Mouse (Mus musculus) limb, embryonic 11.5 days (tissue): ENCODE results near the gene Tmem273. TPM values are rescaled to one million over a fixed set of nuclear protein-coding genes. Genes with fewer than 3 reads are reported as not detected.

Source experiments
- ATAC-seq: fragments of 200-750 bp; cut with Nextera tagmentation; 2 replicates; pipeline ENCODE4 v1.8.0; 2017; ENCODE audit warnings: low read depth; ENCODE audit not compliant: insufficient number of reproducible peaks, low FRiP score, low TSS enrichment
- DNase-seq: peaks from one replicate; pipeline ENCODE4 v3.0.0-alpha.2; 2015; ENCODE audit warnings: low spot score
- H3K27ac ChIP-seq: fragments of 300-500 bp; sonication (generic); replicated peaks from 2 replicates; pipeline ENCODE4 v1.5.1; 2014; ENCODE audit warnings: low read depth, mild to moderate bottlenecking, low read length
- H3K27me3 ChIP-seq: fragments of 300-500 bp; sonication (generic); 2 replicates; pipeline ENCODE4 v1.6.1; 2014; ENCODE audit warnings: mild to moderate bottlenecking, low read length, mixed read lengths; ENCODE audit not compliant: control insufficient read depth, insufficient read depth
- H3K36me3 ChIP-seq: fragments of 300-500 bp; sonication (generic); 2 replicates; pipeline ENCODE4 v1.6.1; 2014; ENCODE audit warnings: mild to moderate bottlenecking, low read length, moderate library complexity, mixed read lengths; ENCODE audit not compliant: control insufficient read depth, insufficient read depth
- H3K4me1 ChIP-seq: fragments of 300-500 bp; sonication (generic); 2 replicates; pipeline ENCODE4 v1.6.1; 2014; ENCODE audit warnings: low read length, mixed read lengths; ENCODE audit not compliant: control insufficient read depth, insufficient read depth
- H3K4me2 ChIP-seq: fragments of 300-500 bp; sonication (generic); 2 replicates; pipeline ENCODE4 v1.6.1; 2014; ENCODE audit warnings: low read depth, mild to moderate bottlenecking, moderate library complexity; ENCODE audit not compliant: severe bottlenecking
- H3K4me3 ChIP-seq: fragments of 300-500 bp; sonication (generic); 2 replicates; pipeline ENCODE4 v1.5.1; 2014; ENCODE audit warnings: low read depth, low read length
- H3K9ac ChIP-seq: fragments of 300-500 bp; sonication (generic); 2 replicates; pipeline ENCODE4 v1.6.1; 2014; ENCODE audit warnings: mild to moderate bottlenecking, low read length
- H3K9me3 ChIP-seq: fragments of 300-500 bp; sonication (generic); 2 replicates; pipeline ENCODE4 v1.6.1; 2016; ENCODE audit warnings: low read length; ENCODE audit not compliant: control insufficient read depth
- WGBS: fragments of 180-500 bp; shearing (Covaris S2); extraction: QIAGEN DNeasy Blood & Tissue Kit; methylation state at CpG from one replicate; pipeline ENCODE4 v1.1.7; 2014; 5-methylcytosine and 5-hydroxymethylcytosine counted together
- polyA plus RNA-seq: library from polyadenylated mRNA; unstranded; fragments of >200 nt; fragmentation: Nextera tagmentation; extraction: Ambion mirVana; gene quantifications from 2 replicates; pipeline ENCODE4 v1.2.1, GENCODE M21; 2014

Tmem273 gene
- polyA plus RNA-seq, 1 experiment from 2014 or later, result 0.25 TPM

DNA sequence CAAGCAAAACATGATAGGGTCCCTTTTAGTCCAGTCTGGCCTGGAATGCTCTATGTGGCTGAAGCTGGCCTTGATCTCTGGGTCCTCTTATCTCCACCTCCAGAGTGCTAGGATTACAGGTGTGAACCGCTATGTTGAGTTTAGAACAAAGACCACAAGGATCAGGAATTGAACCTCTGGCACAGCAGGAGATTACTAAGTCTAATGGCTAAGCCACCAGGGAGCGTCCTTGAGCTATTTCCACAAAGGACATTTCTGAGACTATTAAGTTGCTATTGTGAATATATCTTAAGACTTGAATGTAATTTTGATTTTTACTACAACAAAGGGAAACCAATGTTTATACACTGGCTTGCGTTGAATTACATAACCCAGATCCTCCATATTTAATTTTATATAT lies 13.0 kb upstream of the Tmem273 start:
- Histone ChIP-seq H3K4me2 (no peak overlapping the region), H3K9ac (no peak overlapping the region), H3K4me1 (no peaks in the 10 kb centered on the region), H3K36me3 (no peaks in the 10 kb centered on the region), H3K4me3 (no peak overlapping the region), H3K27ac (no peak overlapping the region), H3K9me3 (no peaks in the 10 kb centered on the region), H3K27me3 (no peaks in the 10 kb centered on the region)
- 54% methylated on average over 3 of the region's 3 CpGs for WGBS
- DNase-seq (no peak), ATAC-seq (no peak)

DNA sequence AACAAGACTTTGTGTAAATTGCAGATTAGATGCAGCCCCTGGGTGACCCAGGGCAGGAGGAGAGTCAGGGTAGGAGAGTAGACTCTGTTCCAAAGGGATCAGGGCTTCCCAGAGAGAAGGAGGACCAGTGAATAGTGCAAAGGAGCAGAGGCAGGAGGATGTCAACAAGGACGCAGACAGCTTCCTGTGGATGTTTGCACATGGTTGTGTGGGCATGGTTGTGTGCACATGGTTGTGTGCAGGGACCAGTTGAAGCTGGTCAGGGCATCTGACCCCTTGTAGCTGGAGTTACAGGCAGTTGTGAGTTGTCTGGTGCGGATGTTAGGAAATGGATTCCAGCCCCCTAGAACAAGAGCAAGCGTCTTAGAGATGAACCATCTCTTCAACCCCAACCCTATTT lies 12.3 kb upstream of the Tmem273 start:
- no peaks in the 10 kb centered on the region for H3K4me1 ChIP-seq
- H3K4me2 ChIP-seq, result no peak overlapping the region
- H3K36me3 ChIP-seq, result no peaks in the 10 kb centered on the region
- H3K9ac ChIP-seq, result no peak overlapping the region
- WGBS, result 90% methylated on average over 3 of the region's 3 CpGs
- no peak overlapping the region for H3K4me3 ChIP-seq
- ATAC-seq (no peak), DNase-seq (no peak)
- no peaks in the 10 kb centered on the region for H3K9me3 ChIP-seq
- H3K27ac ChIP-seq, result no peak overlapping the region
- H3K27me3 ChIP-seq, result no peaks in the 10 kb centered on the region

DNA sequence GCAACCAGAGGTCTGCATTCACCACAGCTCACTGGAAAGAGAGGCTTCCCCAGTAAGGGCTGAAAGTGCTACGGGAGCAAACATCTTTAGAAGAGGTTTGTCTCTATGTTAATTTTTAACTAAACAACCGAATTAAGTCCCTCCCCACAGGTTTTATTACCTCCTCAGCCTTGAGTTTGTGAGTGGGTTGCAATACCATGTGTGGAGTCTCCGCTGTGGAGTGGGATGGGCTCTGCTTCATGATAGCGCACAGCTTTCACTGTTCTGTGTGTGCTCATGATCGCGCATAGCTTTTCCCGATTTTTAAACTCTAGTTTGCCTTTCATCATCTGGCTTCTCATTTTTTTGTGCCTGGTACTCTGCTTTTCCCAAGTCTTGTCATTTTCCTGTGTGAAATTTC lies 9.7 kb upstream of the Tmem273 start:
- H3K27me3 ChIP-seq, result no peaks in the 10 kb centered on the region
- no peak overlapping the region for H3K4me2 ChIP-seq
- ATAC-seq (no peak), DNase-seq (no peak)
- no peak overlapping the region for H3K9ac ChIP-seq
- H3K4me3 ChIP-seq, result no peak overlapping the region
- no peaks in the 10 kb centered on the region for H3K4me1 ChIP-seq
- H3K36me3 ChIP-seq, result no peaks in the 10 kb centered on the region
- no peak overlapping the region for H3K27ac ChIP-seq
- WGBS, result 85% methylated on average over 7 of the region's 7 CpGs
- no peaks in the 10 kb centered on the region for H3K9me3 ChIP-seq

DNA sequence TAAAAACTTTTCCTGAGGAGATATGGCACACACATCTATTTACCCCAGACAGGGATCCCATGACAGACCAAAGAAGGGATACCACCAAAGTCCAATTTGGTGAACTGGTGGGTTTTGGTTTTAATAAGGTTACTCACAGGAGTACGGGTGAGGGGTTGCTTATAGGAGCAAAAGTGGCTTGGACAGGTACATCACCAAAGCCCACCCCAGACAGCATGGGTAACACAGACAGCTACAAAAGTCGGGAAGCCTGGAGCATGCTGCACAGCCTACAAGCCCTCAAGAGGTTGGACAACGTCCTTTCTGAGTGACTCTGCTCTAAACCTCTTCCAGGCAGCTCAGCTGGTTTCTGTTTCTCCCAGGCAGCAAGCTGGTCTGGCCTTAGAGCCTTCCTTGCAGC lies 7.4 kb upstream of the Tmem273 start:
- ATAC-seq (no peak), DNase-seq (no peak)
- Histone ChIP-seq H3K9me3 (no peaks in the 10 kb centered on the region), H3K27me3 (no peaks in the 10 kb centered on the region), H3K36me3 (no peaks in the 10 kb centered on the region), H3K4me3 (no peak overlapping the region), H3K9ac (no peak overlapping the region), H3K27ac (no peak overlapping the region), H3K4me1 (no peaks in the 10 kb centered on the region), H3K4me2 (no peak overlapping the region)
- 67% methylated on average over 3 of the region's 3 CpGs for WGBS

DNA sequence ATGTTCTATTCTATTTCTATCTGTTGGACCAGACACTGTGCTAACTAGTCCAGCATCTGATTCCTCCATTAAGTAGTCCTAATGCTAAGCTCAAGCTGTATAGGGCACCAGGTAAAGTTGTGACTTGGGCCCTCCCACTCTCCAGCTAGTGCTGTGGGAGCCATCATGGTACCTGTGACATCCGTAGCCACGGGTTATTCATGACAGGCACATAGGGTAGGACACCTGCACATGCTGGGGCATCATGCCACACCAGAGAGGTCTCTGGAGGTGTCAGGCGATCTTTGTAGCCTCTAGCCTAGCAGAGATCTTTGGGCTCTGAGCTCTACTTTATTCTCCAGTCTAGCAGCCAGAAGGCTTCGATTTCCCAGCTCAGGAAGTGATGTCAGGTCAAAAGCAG lies 2.9 kb upstream of the Tmem273 start:
- H3K27me3 ChIP-seq, result no peaks in the 10 kb centered on the region
- H3K27ac ChIP-seq, result no peak overlapping the region
- no peaks in the 10 kb centered on the region for H3K36me3 ChIP-seq
- no peak overlapping the region for H3K4me3 ChIP-seq
- no peaks in the 10 kb centered on the region for H3K9me3 ChIP-seq
- ATAC-seq (no peak), DNase-seq (no peak)
- WGBS, result 86% methylated on average over 4 of the region's 4 CpGs
- H3K4me1 ChIP-seq, result no peaks in the 10 kb centered on the region
- no peak overlapping the region for H3K4me2 ChIP-seq
- no peak overlapping the region for H3K9ac ChIP-seq

DNA sequence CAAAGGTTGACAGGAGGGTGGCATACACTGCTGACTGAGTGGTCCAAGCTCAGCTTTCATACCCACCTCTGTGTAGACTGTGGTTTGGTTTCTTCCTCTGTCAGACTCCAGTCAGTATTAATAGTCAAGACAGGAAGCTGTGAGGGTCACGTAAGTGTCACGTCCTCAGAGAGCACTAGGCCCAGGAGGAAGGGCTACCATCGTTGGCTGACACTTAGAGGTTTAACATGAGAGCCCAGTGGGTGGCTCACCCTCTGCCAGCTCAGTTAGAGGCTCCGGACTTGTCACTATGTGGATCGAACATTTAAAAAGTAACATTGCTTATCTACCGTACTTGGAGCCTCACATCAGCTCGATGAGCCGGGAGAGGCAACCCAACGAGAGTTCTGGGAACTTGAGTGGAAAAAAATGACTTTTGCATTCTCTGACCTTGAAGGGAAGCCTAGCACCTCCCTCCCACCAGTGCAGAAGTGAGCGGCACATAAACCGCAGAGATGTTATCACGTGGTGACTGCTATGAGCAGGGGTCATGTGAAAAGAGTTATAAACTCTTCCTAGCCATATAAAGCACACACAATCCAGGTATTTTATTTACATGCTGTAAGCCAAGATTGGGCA lies 1.5 kb upstream of the Tmem273 start:
- ATAC-seq (no peak), DNase-seq (no peak)
- no peaks in the 10 kb centered on the region for H3K9me3 ChIP-seq
- H3K27ac ChIP-seq, result no peak overlapping the region
- no peaks in the 10 kb centered on the region for H3K36me3 ChIP-seq
- H3K4me1 ChIP-seq, result no peaks in the 10 kb centered on the region
- WGBS, result 79% methylated on average over 12 of the region's 12 CpGs
- H3K9ac ChIP-seq, result no peak overlapping the region
- no peaks in the 10 kb centered on the region for H3K27me3 ChIP-seq
- H3K4me3 ChIP-seq, result no peak overlapping the region
- no peak overlapping the region for H3K4me2 ChIP-seq

DNA sequence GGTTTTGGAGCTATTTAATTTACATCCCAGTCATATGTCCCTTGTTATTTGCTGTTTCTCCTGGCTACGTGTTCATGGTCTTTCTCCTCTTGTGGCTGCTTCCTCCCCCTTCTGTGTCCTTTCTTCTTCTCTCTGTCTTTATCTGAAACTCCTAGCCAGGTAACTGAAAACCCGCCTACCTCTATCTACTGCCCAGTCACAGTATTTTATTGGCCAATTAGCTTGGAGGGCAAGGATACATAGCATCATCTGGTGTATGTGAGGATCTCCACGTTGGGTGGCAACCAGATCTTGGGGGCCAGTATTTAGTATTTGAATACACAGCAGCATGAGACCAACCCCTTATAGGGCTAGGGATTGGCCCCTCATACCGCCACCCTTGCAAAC lies 1.0 kb upstream of the Tmem273 start:
- Histone ChIP-seq H3K36me3 (no peaks in the 10 kb centered on the region), H3K4me2 (no peak overlapping the region), H3K9me3 (no peaks in the 10 kb centered on the region), H3K4me1 (no peaks in the 10 kb centered on the region), H3K9ac (no peak overlapping the region), H3K4me3 (no peak overlapping the region), H3K27me3 (no peaks in the 10 kb centered on the region), H3K27ac (no peak overlapping the region)
- no peak for DNase-seq
- WGBS, result 72% methylated on average over 4 of the region's 4 CpGs
- ATAC-seq, result no peak

DNA sequence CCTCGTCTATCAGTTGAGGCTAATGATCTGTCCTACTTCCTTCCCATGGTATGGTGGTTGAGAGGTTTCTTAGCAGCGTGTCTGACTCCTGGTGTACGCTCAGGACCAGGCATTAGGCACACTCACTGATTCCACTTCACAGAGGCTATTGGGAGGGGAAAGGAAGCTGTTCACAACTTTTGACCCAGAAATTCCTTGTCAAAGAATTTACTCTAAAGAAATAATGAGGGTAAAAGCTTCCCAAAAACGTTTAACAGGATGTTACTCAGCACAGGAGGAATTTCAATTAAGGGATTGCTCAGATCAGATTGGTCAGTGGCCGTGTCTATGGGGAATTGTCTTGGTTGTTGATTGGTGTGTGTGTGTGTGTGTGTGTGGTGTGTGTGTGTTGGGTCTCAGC lies 1.9 kb downstream of the Tmem273 start:
- no peak overlapping the region for H3K27ac ChIP-seq
- no peak overlapping the region for H3K4me3 ChIP-seq
- WGBS, result 62% methylated on average over 5 of the region's 5 CpGs
- H3K36me3 ChIP-seq, result no peaks in the 10 kb centered on the region
- no peak overlapping the region for H3K4me2 ChIP-seq
- no peaks in the 10 kb centered on the region for H3K9me3 ChIP-seq
- no peaks in the 10 kb centered on the region for H3K4me1 ChIP-seq
- H3K27me3 ChIP-seq, result no peaks in the 10 kb centered on the region
- DNase-seq, result no peak
- no peak for ATAC-seq
- no peak overlapping the region for H3K9ac ChIP-seq

DNA sequence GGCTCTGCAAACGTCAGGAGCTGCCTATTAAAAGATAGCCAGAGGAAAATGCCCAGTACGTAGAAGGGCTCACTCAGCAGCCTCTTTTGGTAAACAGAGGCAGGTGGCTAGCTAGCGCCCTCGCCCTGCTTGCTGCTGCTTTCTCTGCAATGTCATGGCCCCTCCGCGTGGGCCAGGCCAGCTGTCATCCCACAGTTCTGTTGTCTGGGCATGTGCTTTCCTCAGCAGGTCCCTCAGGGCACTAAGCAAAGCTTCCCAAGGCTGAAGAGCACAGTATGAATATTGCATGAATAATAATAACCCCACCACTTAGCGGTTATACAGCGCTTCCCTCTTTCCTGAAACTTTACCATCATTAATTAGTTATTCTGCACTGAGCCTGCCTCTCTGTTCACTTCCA lies 10.6 kb downstream of the Tmem273 start:
- DNase-seq, result no peak
- Histone ChIP-seq H3K9ac (no peak overlapping the region), H3K9me3 (no peaks in the 10 kb centered on the region), H3K4me1 (no peaks in the 10 kb centered on the region), H3K27me3 (no peaks in the 10 kb centered on the region), H3K4me3 (no peak overlapping the region), H3K4me2 (no peak overlapping the region), H3K27ac (no peak overlapping the region), H3K36me3 (no peaks in the 10 kb centered on the region)
- WGBS, result 74% methylated on average over 8 of the region's 8 CpGs
- no peak for ATAC-seq
